Mouse (Mus musculus) forebrain, embryonic 16.5 days (tissue): Measurements from ENCODE around the gene Prph. TPM values are rescaled to one million over a fixed set of nuclear protein-coding genes. Genes with fewer than 3 reads are reported as not detected.

Experiments used
- ATAC-seq: fragments of 200-750 bp; cut with Nextera tagmentation; 2 replicates; pipeline ENCODE4 v1.8.0; 2017; ENCODE audit warnings: mild to moderate bottlenecking, moderate library complexity
- H3K27ac ChIP-seq: fragments of 300-500 bp; sonication (generic); 2 replicates; pipeline ENCODE4 v1.5.1; 2014; ENCODE audit warnings: low read length, control low read depth
- H3K27me3 ChIP-seq: fragments of 300-500 bp; sonication (generic); replicated peaks from 2 replicates; pipeline ENCODE4 v1.6.1; 2014; ENCODE audit warnings: low read length; ENCODE audit not compliant: control insufficient read depth, insufficient read depth
- H3K36me3 ChIP-seq: fragments of 300-500 bp; sonication (generic); 2 replicates; pipeline ENCODE4 v1.6.1; 2014; ENCODE audit not compliant: control insufficient read depth, insufficient read depth
- H3K4me1 ChIP-seq: fragments of 300-500 bp; sonication (generic); replicated peaks from 2 replicates; pipeline ENCODE4 v1.6.1; 2014; ENCODE audit warnings: low read length; ENCODE audit not compliant: control insufficient read depth, insufficient read depth
- H3K4me2 ChIP-seq: fragments of 300-500 bp; sonication (generic); 2 replicates; pipeline ENCODE4 v1.6.1; 2014; ENCODE audit warnings: mild to moderate bottlenecking, low read length, control low read depth
- H3K4me3 ChIP-seq: fragments of 300-500 bp; sonication (generic); replicated peaks from 2 replicates; pipeline ENCODE4 v1.5.1; 2014; ENCODE audit warnings: mild to moderate bottlenecking, low read length, control low read depth
- H3K9ac ChIP-seq: fragments of 300-500 bp; sonication (generic); replicated peaks from 2 replicates; pipeline ENCODE4 v1.6.1; 2014; ENCODE audit warnings: low read depth, low read length, control low read depth
- H3K9me3 ChIP-seq: fragments of 300-500 bp; sonication (generic); 2 replicates; pipeline ENCODE4 v1.6.1; 2016; ENCODE audit warnings: low read length; ENCODE audit not compliant: control insufficient read depth
- WGBS: fragments of 180-500 bp; shearing (Covaris S2); extraction: QIAGEN DNeasy Blood & Tissue Kit; methylation state at CpG from one replicate; pipeline ENCODE4 v1.1.7; 2014; 5-methylcytosine and 5-hydroxymethylcytosine counted together
- polyA plus RNA-seq: library from polyadenylated mRNA; unstranded; fragments of >200 nt; fragmentation: Nextera tagmentation; extraction: Ambion mirVana; gene quantifications from 2 replicates; pipeline ENCODE4 v1.2.1, GENCODE M21; 2015

The Prph gene
- polyA plus RNA-seq, 1 experiment from 2014 or later, result 1.3 TPM

- H3K4me1 ChIP-seq, result no peaks in the 10 kb centered on the region
- no peaks in the 10 kb centered on the region for H3K9me3 ChIP-seq
- no peak overlapping the region for H3K4me2 ChIP-seq
- no peak overlapping the region for H3K9ac ChIP-seq
- no peaks in the 10 kb centered on the region for H3K36me3 ChIP-seq
- H3K27ac ChIP-seq, result no peak overlapping the region
- no peaks in the 10 kb centered on the region for H3K27me3 ChIP-seq
- no peak overlapping the region for H3K4me3 ChIP-seq
- 94% methylated on average over 7 of the region's 7 CpGs for WGBS
- ATAC-seq, result no peak
Observed at GRCm38 (mm10) chr15:99021255-99021654, 33.7 kb upstream of the Prph start.

DNA sequence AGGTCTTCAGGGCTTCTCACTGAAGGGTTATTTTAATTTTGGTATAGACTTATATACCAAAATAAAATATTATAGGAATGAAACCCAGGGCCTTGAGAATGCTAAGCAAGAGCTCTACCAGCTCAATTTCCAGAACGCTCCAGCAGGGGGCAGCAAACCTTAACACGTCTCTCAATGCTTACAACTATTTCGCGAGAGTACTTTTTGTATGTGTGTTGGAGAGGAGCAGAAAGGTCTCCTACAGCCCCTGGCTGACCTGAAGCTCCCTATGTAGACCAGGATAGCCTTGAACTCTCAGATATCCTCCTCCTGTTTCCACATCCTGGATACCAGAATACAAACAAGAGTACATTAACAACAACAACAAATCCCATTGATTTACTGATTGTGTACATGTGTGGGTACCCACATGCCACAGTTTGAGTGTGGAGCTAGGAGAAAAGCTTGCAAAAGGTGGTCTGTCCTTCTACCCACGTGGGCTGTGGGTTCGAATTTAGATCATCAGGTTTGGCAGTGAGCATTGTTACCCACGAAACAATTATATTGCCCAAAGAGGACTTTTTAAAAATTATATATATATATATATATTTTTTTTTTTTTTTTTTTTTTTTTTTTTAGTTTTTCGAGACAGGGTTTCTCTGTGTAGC is 30.2 kb upstream of the Prph start:
- H3K36me3 ChIP-seq, result no peaks in the 10 kb centered on the region
- no peak for ATAC-seq

GRCm38 (mm10) chr15:99025414-99025813 is 29.6 kb upstream of the Prph start:
- Histone ChIP-seq H3K9ac (no peak overlapping the region), H3K27ac (no peak overlapping the region)
- WGBS, result 79% methylated on average over 13 of the region's 13 CpGs

More for the DNA sequence above, 30.2 kb upstream of the Prph start:
- H3K4me3 ChIP-seq, result no peak overlapping the region
- H3K27me3 ChIP-seq, result no peaks in the 10 kb centered on the region
- 19% methylated on average over 7 of the region's 8 CpGs for WGBS
- H3K9me3 ChIP-seq, result no peaks in the 10 kb centered on the region
- no peak overlapping the region for H3K9ac ChIP-seq
- no peak overlapping the region for H3K4me2 ChIP-seq
- no peak overlapping the region for H3K27ac ChIP-seq
- H3K4me1 ChIP-seq, result peaks cover 8% of the 10 kb centered on the region

GRCm38 (mm10) chr15:99026259-99026658 is 28.7 kb upstream of the Prph start:
- WGBS, result 67% methylated on average over 4 of the region's 4 CpGs
- ATAC-seq, result no peak

More at GRCm38 (mm10) chr15:99025414-99025813, 29.6 kb upstream of the Prph start:
- no peak overlapping the region for H3K4me3 ChIP-seq
- H3K9me3 ChIP-seq, result no peaks in the 10 kb centered on the region
- H3K4me2 ChIP-seq, result no peak overlapping the region
- H3K4me1 ChIP-seq, result peaks cover 15% of the 10 kb centered on the region
- H3K36me3 ChIP-seq, result no peaks in the 10 kb centered on the region
- H3K27me3 ChIP-seq, result no peaks in the 10 kb centered on the region
- ATAC-seq, result no peak

GRCm38 (mm10) chr15:99027116-99027515 is 27.9 kb upstream of the Prph start:
- H3K4me2 ChIP-seq, result no peak overlapping the region
- H3K4me3 ChIP-seq, result no peak overlapping the region
- no peak overlapping the region for H3K9ac ChIP-seq
- no peak overlapping the region for H3K27ac ChIP-seq
- H3K9me3 ChIP-seq, result no peaks in the 10 kb centered on the region
- ATAC-seq, result no peak
- H3K27me3 ChIP-seq, result no peaks in the 10 kb centered on the region; the same call in 1 of the 2 replicates
- peaks cover 18% of the 10 kb centered on the region for H3K4me1 ChIP-seq
- H3K36me3 ChIP-seq, result no peaks in the 10 kb centered on the region
- WGBS, result 66% methylated on average over 5 of the region's 5 CpGs

More at GRCm38 (mm10) chr15:99026259-99026658, 28.7 kb upstream of the Prph start:
- Histone ChIP-seq H3K36me3 (no peaks in the 10 kb centered on the region), H3K27ac (no peak overlapping the region), H3K9ac (no peak overlapping the region), H3K4me1 (peaks cover 18% of the 10 kb centered on the region), H3K9me3 (no peaks in the 10 kb centered on the region), H3K4me3 (no peak overlapping the region), H3K4me2 (no peak overlapping the region), H3K27me3 (no peaks in the 10 kb centered on the region; the same call in 1 of the 2 replicates)

DNA sequence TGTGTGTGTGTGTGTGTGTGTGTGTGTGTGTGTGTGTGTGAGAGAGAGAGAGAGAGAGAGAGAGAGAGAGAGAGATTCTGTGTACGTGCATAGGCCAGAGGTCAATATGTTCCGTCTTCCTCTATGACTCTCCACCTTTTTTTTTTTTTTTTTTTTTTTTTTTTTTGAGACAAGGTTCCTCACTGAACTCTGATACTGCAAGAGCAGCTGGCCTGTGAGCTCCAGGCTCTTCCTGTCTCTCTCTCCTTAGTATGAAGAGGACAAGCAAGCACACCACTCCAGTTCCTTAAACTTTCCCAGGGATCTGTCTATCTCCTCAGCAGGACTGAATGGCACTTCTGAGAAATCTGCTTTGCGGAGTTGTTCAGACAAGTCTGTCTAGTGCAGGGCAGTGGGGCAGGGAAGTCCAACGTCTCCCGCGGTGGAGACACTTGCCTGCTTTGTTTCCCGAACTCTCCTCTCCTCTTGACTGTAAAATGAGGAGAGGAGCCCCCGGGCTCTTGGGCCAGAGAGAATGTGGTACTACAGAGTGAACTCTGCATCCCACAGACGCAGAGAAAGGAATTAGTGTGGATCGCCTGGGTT is 26.0 kb upstream of the Prph start:
- H3K27me3 ChIP-seq, result no peaks in the 10 kb centered on the region; the same call in 1 of the 2 replicates

DNA sequence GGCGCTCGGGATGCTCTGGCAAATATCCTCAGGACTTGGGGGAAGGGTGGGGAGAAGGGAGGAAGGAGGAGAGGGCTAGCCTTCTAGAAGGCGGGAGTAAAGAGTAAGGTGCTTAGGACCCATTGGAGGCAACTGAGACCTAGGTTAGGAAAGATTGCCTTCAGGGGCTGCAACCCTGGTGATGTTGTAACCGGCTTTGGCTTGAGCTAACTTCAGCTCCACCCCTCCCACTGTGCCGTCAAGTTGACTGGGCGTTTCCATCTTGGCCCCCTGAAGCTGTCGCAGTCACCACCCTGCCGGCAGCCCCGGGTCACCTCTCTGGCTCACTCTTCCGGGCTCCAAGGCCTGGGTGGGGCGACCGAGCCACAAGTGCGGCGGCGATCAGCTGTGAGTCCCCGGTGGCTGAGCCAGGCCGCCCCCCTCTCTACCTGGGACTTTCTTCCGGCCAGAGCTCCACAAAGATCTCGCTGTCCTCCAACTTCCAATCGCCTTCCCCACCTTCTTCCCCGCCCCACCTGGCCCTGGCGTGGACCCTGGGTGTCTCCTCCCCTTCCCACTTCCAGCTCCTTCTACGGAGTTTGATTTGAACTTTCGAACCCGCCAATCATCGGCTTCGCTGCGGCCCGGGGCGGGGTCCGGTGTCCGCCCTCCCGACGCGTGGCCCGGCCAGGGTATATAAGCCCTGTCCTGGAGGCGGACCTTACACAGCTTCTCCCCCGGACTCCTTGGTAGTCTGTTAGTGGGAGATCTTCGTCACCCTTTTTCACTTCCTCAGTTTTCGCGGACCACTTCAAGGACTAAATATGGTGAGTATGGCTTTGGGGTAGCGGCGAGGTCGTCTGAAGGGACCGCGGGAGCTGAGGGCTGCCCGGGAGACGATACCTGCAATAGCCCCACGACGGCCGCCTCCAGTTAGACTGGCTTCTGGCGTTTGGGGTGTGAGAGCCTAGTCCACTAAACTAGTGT is 25.1 kb upstream of the Prph start, which contains the start of gene Tuba1c:
Gene Tuba1c (plus strand): TSS at position 273 of the 966 bp plus-strand sequence.
- ATAC-seq, result peak; percentile 73
- Histone ChIP-seq H3K4me3 (peak within 1 kb of the TSS; percentile 44), H3K4me2 (peak within 1 kb of the TSS; percentile 70), H3K9me3 (no peaks in the 10 kb centered on the region), H3K27ac (no peak within 1 kb of the TSS), H3K4me1 (peaks cover 21% of the 10 kb centered on the region), H3K36me3 (no peaks in the 10 kb centered on the region), H3K9ac (peak within 1 kb of the TSS; percentile 52), H3K27me3 (no peaks in the 10 kb centered on the region; the same call in 1 of the 2 replicates)
- 1% methylated on average over 52 of the region's 52 CpGs for WGBS

More for the DNA sequence above, 26.0 kb upstream of the Prph start:
- WGBS, result 12% methylated on average over 10 of the region's 10 CpGs
- H3K4me2 ChIP-seq, result peak overlapping the region; percentile 70
- H3K4me3 ChIP-seq, result peak overlapping the region; percentile 44
- no peaks in the 10 kb centered on the region for H3K9me3 ChIP-seq
- peaks cover 21% of the 10 kb centered on the region for H3K4me1 ChIP-seq
- no peaks in the 10 kb centered on the region for H3K36me3 ChIP-seq
- no peak overlapping the region for H3K27ac ChIP-seq
- no peak for ATAC-seq
- H3K9ac ChIP-seq, result peak overlapping the region; percentile 52; the same call in 1 of the 2 replicates

- 19% methylated on average over 26 of the region's 26 CpGs for WGBS
- Histone ChIP-seq H3K4me3 (peak overlapping the region; percentile 44), H3K4me1 (peaks cover 21% of the 10 kb centered on the region), H3K27me3 (no peaks in the 10 kb centered on the region; the same call in 1 of the 2 replicates), H3K27ac (no peak overlapping the region), H3K9ac (peak overlapping the region; percentile 52), H3K36me3 (no peaks in the 10 kb centered on the region), H3K4me2 (peak overlapping the region; percentile 70), H3K9me3 (no peaks in the 10 kb centered on the region)
- ATAC-seq, result no peak
Observed at GRCm38 (mm10) chr15:99030585-99031387, 24.2 kb upstream of the Prph start.
